Mouse (Mus musculus) ovary, adult 2 months (tissue): ENCODE results near the gene Nrbp1. TPM values are rescaled to one million over a fixed set of nuclear protein-coding genes. Genes with fewer than 3 reads are reported as not detected.

ENCODE experiments used
- polyA plus RNA-seq: library from polyadenylated mRNA; depleted of rRNA; stranded (reverse); fragments of >200 nt; gene quantifications from 2 replicates; pipeline ENCODE4 v1.2.3, GENCODE M21; 2012; rRNA removed

The Nrbp1 gene
- 256 and 269 TPM in 2 replicates for polyA plus RNA-seq

GRCm38 (mm10) chr5:31240637-31241521, at the start of gene Nrbp1, which contains the start of gene Gm9970:
Nrbp1 (plus strand) TSS chr5:31240864.
Gm9970 (minus strand) TSS chr5:31241232.

GRCm38 (mm10) chr5:31192939-31193630, 47.6 kb upstream of the Nrbp1 start, which contains the start of the genes Snx17 and Eif2b4:
Snx17 (plus strand) TSS chr5:31193227.
Eif2b4 (minus strand) TSS chr5:31193430.

GRCm38 (mm10) chr5:31201742-31202590, 38.7 kb upstream of the Nrbp1 start, which contains the start of gene Zfp513:
Zfp513 (minus strand) TSS chr5:31202303.

GRCm38 (mm10) chr5:31220448-31221303, 20.0 kb upstream of the Nrbp1 start, which contains the start of gene Ppm1g:
Ppm1g (minus strand) TSS chr5:31220687.

GRCm38 (mm10) chr5:31251541-31252101, 11.0 kb downstream of the Nrbp1 start, which contains the start of gene Krtcap3:
Krtcap3 (plus strand) TSS chr5:31251691.

GRCm38 (mm10) chr5:31290521-31291360, 50.1 kb downstream of the Nrbp1 start, which contains the start of gene Ift172:
Ift172 (minus strand) TSS chr5:31291116.

GRCm38 (mm10) chr5:31295606-31296141, 55.0 kb downstream of the Nrbp1 start, which contains the start of gene Fndc4:
Fndc4 (minus strand) TSS chr5:31296080.

GRCm38 (mm10) chr5:31297047-31297757, 56.5 kb downstream of the Nrbp1 start, which contains the start of gene Gckr:
Gckr (plus strand) TSS chr5:31297443.

Other genes with a start within 250 kb of the Nrbp1 start
- 117 and 121 TPM in 2 replicates for gene Atraid, start 192.6 kb upstream of the Nrbp1 start, polyA plus RNA-seq
- 31.7 and 33.3 TPM in 2 replicates for gene Slc5a6, start 191.9 kb upstream of the Nrbp1 start, polyA plus RNA-seq
- 76.0 and 78.1 TPM in 2 replicates for gene Cad, start 186.1 kb upstream of the Nrbp1 start, polyA plus RNA-seq
- 0.10 TPM in 1 of 2 replicates, not detected in the other for gene Dnajc5g, start 134.6 kb upstream of the Nrbp1 start, polyA plus RNA-seq
- gene Slc30a3, start 132.6 kb upstream of the Nrbp1 start, polyA plus RNA-seq, result 18.2 and 19.2 TPM in 2 replicates
- not detected in 2 replicates for gene Trim54, start 124.2 kb upstream of the Nrbp1 start, polyA plus RNA-seq
- not detected in 2 replicates for gene Ucn, start 102.0 kb upstream of the Nrbp1 start, polyA plus RNA-seq
- 103 and 145 TPM in 2 replicates for gene Mpv17, start 86.6 kb upstream of the Nrbp1 start, polyA plus RNA-seq
- gene Gm29609, start 61.0 kb upstream of the Nrbp1 start, polyA plus RNA-seq, result 3.5 and 6.0 TPM in 2 replicates
- gene Gtf3c2, start 60.7 kb upstream of the Nrbp1 start, polyA plus RNA-seq, result 43.0 and 59.5 TPM in 2 replicates
- 110 and 123 TPM in 2 replicates for gene Snx17, start 47.6 kb upstream of the Nrbp1 start, polyA plus RNA-seq
- 58.4 and 95.8 TPM in 2 replicates for gene Eif2b4, start 47.4 kb upstream of the Nrbp1 start, polyA plus RNA-seq
- gene Zfp513, start 38.6 kb upstream of the Nrbp1 start, polyA plus RNA-seq, result 86.1 and 89.2 TPM in 2 replicates
- gene Ppm1g, start 20.2 kb upstream of the Nrbp1 start, polyA plus RNA-seq, result 107 and 169 TPM in 2 replicates
- gene Gm9970, start 368 bp downstream of the Nrbp1 start, polyA plus RNA-seq, result 1.1 and 2.3 TPM in 2 replicates
- 75.9 and 76.0 TPM in 2 replicates for gene Krtcap3, start 10.8 kb downstream of the Nrbp1 start, polyA plus RNA-seq
- gene Ift172, start 50.3 kb downstream of the Nrbp1 start, polyA plus RNA-seq, result 60.1 and 67.6 TPM in 2 replicates
- gene Fndc4, start 55.2 kb downstream of the Nrbp1 start, polyA plus RNA-seq, result 71.9 and 95.0 TPM in 2 replicates
- 2.5 and 4.1 TPM in 2 replicates for gene Gckr, start 56.6 kb downstream of the Nrbp1 start, polyA plus RNA-seq
- gene Zfp512, start 211.6 kb downstream of the Nrbp1 start, polyA plus RNA-seq, result 12.9 and 14.2 TPM in 2 replicates
- gene 4930548H24Rik, start 244.9 kb downstream of the Nrbp1 start, polyA plus RNA-seq, result not detected in 2 replicates